Mouse (Mus musculus) forebrain, embryonic 14.5 days (tissue): ENCODE data around the gene Ppm1l. TPM values are rescaled to one million over a fixed set of nuclear protein-coding genes. Genes with fewer than 3 reads are reported as not detected.

Experiments
- ATAC-seq: fragments of 200-750 bp; cut with Nextera tagmentation; 2 replicates; pipeline ENCODE4 v1.8.0; 2017; ENCODE audit warnings: mild to moderate bottlenecking, moderate library complexity
- DNase-seq: peaks from one replicate; pipeline ENCODE4 v3.0.0-alpha.2; 2015; ENCODE audit warnings: low spot score
- H3K27ac ChIP-seq: fragments of 300-500 bp; sonication (generic); 2 replicates; pipeline ENCODE4 v1.5.1; 2014; ENCODE audit warnings: low read depth, mild to moderate bottlenecking, control low read depth, low read length, moderate library complexity
- H3K27me3 ChIP-seq: fragments of 300-500 bp; sonication (generic); replicated peaks from 2 replicates; pipeline ENCODE4 v1.6.1; 2014; ENCODE audit warnings: low read length, control low read depth, mixed read lengths; ENCODE audit not compliant: control insufficient read depth, insufficient read depth
- H3K36me3 ChIP-seq: fragments of 300-500 bp; sonication (generic); 2 replicates; pipeline ENCODE4 v1.6.1; 2014; ENCODE audit warnings: low read length, control low read depth; ENCODE audit not compliant: control insufficient read depth, insufficient read depth
- H3K4me1 ChIP-seq: fragments of 300-500 bp; sonication (generic); 2 replicates; pipeline ENCODE4 v1.6.1; 2014; ENCODE audit warnings: antibody characterized with exemption, low read length, control low read depth; ENCODE audit not compliant: control insufficient read depth, insufficient read depth
- H3K4me2 ChIP-seq: fragments of 300-500 bp; sonication (generic); 2 replicates; pipeline ENCODE4 v1.6.1; 2014; ENCODE audit warnings: mild to moderate bottlenecking, control low read depth, low read length
- H3K4me3 ChIP-seq: fragments of 300-500 bp; sonication (generic); 2 replicates; pipeline ENCODE4 v1.5.1; 2014; ENCODE audit warnings: low read depth, low read length, control low read depth
- H3K9ac ChIP-seq: fragments of 300-500 bp; sonication (generic); 2 replicates; pipeline ENCODE4 v1.6.1; 2014; ENCODE audit warnings: mild to moderate bottlenecking, low read length, control low read depth, moderate library complexity
- H3K9me3 ChIP-seq: fragments of 300-500 bp; sonication (generic); replicated peaks from 2 replicates; pipeline ENCODE4 v1.6.1; 2016; ENCODE audit warnings: low read length, control low read depth, mixed read lengths; ENCODE audit not compliant: control insufficient read depth
- WGBS: fragments of 180-500 bp; shearing (Covaris S2); extraction: QIAGEN DNeasy Blood & Tissue Kit; methylation state at CpG from one replicate; pipeline ENCODE4 v1.1.7; 2014; 5-methylcytosine and 5-hydroxymethylcytosine counted together
- polyA plus RNA-seq: library from polyadenylated mRNA; unstranded; fragments of >200 nt; fragmentation: Nextera tagmentation; extraction: Ambion mirVana; gene quantifications from 2 replicates; pipeline ENCODE4 v1.2.1, GENCODE M21; 2014

Ppm1l gene
- polyA plus RNA-seq, 1 experiment from 2014 or later, result 16.5 TPM

DNA sequence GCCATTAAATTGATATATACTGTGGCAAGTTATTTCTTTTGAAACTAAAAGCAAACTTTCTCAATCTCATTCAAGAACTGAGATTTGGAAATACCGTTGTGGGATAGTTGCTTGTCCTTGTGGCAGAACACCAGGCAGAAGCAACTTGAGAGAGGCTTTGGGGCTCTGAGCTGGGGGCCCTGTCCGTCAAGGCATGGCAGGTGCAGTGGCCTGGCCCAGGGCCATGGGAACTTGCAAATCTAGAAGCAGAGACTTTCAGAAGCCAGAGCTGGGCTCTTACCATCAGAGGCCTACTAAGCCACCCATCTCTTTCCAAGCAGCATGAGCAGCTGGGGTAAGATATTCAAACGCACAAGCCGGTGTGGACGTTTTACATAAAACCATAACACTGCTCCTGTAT, 139.4 kb downstream of the Ppm1l start:
- Histone ChIP-seq H3K36me3 (no peaks in the 10 kb centered on the region), H3K9ac (no peak overlapping the region), H3K9me3 (no peaks in the 10 kb centered on the region), H3K27me3 (no peaks in the 10 kb centered on the region), H3K27ac (no peak overlapping the region), H3K4me1 (no peaks in the 10 kb centered on the region), H3K4me3 (no peak overlapping the region), H3K4me2 (no peak overlapping the region)
- DNase-seq (no peak), ATAC-seq (no peak)
- 83% methylated on average over 5 of the region's 5 CpGs for WGBS

DNA sequence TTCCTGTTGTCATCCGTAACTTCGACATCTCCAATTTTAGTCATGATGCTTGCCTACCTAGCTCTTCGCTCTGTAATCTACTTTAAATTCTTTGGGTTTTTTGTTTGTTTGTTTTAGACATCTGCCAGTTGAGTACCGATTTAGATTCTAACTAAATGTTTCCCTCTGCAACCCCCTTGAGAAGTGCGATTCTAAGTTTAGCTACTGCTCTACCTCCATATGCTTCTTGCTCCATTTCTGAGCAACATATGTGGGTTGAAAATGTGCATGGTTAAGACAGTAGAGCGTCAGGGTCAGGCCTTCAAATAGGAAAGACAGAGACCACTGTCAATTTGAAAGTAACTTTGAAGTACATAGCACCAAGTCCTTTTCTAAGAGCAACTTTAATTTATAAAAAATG, 142.1 kb downstream of the Ppm1l start:
- H3K9me3 ChIP-seq, result no peaks in the 10 kb centered on the region
- no peak overlapping the region for H3K4me3 ChIP-seq
- H3K4me1 ChIP-seq, result no peaks in the 10 kb centered on the region
- no peak overlapping the region for H3K27ac ChIP-seq
- no peak for DNase-seq
- H3K27me3 ChIP-seq, result no peaks in the 10 kb centered on the region
- H3K9ac ChIP-seq, result no peak overlapping the region
- 90% methylated on average over 6 of the region's 6 CpGs for WGBS
- ATAC-seq, result no peak
- H3K4me2 ChIP-seq, result no peak overlapping the region
- no peaks in the 10 kb centered on the region for H3K36me3 ChIP-seq

DNA sequence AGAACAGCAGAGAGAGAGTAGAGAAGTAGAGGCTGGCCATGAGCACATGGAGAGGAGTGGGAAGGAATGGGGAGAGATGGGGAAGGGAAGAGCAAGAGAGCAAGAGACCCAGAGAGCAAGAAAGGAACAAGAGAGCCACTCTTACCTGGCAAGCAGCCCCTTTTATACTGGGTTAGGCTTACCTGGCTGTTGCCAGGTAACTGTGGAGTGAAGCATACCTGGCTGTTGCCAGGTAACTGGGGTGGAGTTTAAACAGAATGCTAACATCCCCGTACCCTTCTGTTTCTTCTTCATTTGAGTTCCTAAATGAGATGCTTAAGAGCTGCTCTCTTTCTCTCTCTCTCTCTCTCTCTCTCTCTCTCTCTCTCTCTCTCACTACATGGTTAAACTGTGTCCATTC, 145.3 kb downstream of the Ppm1l start:
- Histone ChIP-seq H3K4me3 (no peak overlapping the region), H3K27ac (no peak overlapping the region), H3K36me3 (no peaks in the 10 kb centered on the region), H3K4me1 (no peaks in the 10 kb centered on the region), H3K27me3 (no peaks in the 10 kb centered on the region), H3K9ac (no peak overlapping the region), H3K4me2 (no peak overlapping the region), H3K9me3 (no peaks in the 10 kb centered on the region)
- 65% methylated on average over 1 of the region's 1 CpGs for WGBS
- no peak for DNase-seq
- ATAC-seq, result no peak

DNA sequence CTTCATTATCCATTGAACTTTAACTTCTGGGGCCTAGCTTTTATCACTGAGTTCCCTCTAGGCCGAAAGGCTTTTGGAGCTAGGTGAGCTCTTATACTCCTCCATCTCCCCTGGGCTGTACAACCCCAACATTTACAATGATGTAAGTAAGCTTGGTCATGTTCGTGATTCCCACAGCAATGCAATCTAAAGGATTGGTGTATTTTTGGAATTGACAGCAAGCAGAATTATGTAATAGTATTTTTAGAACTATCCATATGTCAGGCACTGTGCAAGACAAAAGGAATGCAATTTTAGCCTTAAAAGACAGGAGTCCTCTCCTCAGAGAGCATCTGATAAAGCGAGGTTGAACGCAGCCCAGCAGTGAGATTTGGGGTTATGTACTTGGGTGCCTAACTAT, 149.1 kb downstream of the Ppm1l start:
- Histone ChIP-seq H3K27me3 (no peaks in the 10 kb centered on the region), H3K36me3 (no peaks in the 10 kb centered on the region), H3K4me2 (no peak overlapping the region), H3K9me3 (no peaks in the 10 kb centered on the region), H3K9ac (no peak overlapping the region), H3K4me1 (peaks cover 29% of the 10 kb centered on the region), H3K4me3 (no peak overlapping the region), H3K27ac (no peak overlapping the region)
- WGBS, result 94% methylated on average over 4 of the region's 4 CpGs
- ATAC-seq, result no peak
- DNase-seq, result no peak

DNA sequence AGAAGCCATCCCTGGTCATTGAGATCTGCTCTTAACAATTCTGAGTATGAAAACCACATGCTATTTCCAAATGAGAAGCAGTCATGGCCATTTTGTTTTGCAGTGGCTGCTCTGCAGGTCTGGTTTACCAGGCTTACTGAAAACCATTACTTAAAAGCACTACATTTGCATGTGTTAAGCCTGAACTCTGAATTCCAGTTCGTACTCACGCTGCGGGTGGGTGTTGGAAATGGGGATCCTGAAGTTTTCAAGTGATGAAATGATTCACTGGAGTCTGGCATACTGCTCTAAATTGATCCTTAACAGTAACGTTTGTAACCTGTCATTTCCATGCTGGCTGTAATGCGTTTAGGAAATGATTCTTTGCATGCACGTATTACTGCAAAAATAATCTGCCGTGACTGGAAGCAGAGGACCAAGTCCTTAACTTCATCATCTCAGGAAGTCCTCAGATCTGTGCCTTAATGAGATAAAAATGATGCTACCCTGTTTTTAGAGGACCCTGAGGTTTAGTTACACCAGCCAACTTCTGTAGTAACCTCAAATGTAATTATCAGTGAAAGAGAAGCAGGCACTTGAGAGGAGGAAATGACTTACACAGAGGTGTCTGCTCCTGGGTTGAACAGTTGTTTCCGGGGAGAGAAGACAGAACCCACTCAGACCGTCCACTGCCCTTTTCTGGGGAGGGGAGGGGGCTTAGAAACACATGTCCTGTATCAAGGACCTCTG, 151.8 kb downstream of the Ppm1l start:
- peaks cover 29% of the 10 kb centered on the region for H3K4me1 ChIP-seq
- H3K36me3 ChIP-seq, result no peaks in the 10 kb centered on the region
- no peak for ATAC-seq
- 46% methylated on average over 9 of the region's 9 CpGs for WGBS
- H3K4me2 ChIP-seq, result no peak overlapping the region
- no peak overlapping the region for H3K4me3 ChIP-seq
- no peaks in the 10 kb centered on the region for H3K9me3 ChIP-seq
- no peaks in the 10 kb centered on the region for H3K27me3 ChIP-seq
- no peak overlapping the region for H3K27ac ChIP-seq
- no peak for DNase-seq
- no peak overlapping the region for H3K9ac ChIP-seq

DNA sequence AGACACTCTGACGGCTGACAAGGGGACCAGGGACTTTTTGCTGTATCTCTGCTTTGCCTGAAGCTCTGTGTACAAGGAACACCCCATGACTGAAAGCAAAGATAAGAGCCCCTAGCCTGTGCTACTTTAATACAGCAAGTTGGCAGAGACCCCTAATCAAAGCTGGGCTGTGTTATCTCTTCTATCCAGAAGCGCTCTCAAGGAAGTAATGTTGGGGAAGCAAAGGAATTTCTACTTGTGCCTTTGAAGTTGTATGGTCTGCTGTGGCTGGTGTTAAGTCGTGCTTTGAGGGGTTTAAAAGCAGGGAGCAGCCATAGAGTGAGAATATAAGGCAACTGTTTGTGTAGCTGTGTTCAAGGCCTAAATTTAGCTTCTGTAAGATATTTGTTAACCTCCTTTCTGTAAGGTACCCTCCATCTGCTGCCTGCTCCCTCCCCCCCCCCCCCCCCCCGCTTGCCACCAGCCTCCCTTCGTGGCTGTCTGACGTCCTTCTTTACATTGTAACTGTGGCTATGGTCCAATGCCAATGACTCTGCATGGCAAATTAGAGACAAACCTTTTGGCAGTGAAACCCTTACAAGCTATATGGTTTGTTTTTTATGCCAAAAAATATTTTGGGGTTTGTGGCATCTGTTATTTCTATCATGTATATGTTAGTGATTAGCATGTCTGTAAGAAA, 152.9 kb downstream of the Ppm1l start:
- Histone ChIP-seq H3K36me3 (no peaks in the 10 kb centered on the region), H3K27ac (peak overlapping the region; percentile 71), H3K9me3 (no peaks in the 10 kb centered on the region), H3K9ac (no peak overlapping the region), H3K4me2 (peak overlapping the region; percentile 20; the same call in 1 of the 2 replicates), H3K4me1 (peaks cover 29% of the 10 kb centered on the region), H3K27me3 (no peaks in the 10 kb centered on the region), H3K4me3 (no peak overlapping the region)
- WGBS, result 4% methylated on average over 5 of the region's 6 CpGs
- peak; percentile 84 for ATAC-seq
- DNase-seq, result peak; percentile 86

DNA sequence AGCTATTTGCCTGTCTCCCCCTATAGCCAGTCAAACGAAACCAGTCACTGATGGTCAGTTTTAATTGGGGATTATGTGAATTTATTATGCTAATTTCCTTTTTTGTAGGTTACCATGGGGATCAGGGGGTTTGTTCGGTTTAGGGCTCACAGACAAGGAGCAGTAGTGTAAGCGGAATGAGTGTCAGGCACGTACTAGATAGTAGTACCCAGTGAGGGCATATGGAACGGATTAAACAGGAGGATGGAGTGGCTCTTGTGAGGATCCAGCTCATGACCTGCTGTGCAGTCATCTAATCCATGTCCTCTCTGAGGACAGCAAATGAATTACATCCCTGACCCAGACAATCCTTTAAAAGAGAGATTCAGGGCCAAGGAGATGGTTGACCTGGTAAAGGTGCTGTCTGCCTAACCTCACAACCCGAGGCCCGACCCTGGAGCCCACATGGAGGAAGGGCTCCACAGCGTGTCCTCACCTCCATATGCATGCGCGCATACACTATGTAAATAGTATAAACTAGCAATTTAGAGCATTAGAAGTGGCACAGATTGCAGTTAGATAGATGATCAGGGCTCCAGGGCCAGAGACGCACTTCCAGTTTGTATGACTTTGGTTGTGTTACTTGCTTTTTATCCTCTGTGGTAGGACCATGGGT, 153.6 kb downstream of the Ppm1l start:
- H3K4me3 ChIP-seq, result no peak overlapping the region
- ATAC-seq (peak; percentile 89), DNase-seq (peak; percentile 80)
- H3K4me2 ChIP-seq, result no peak overlapping the region; the same call in 1 of the 2 replicates
- H3K36me3 ChIP-seq, result no peaks in the 10 kb centered on the region
- WGBS, result 40% methylated on average over 11 of the region's 11 CpGs
- H3K27ac ChIP-seq, result peak overlapping the region; percentile 27; the same call in 1 of the 2 replicates
- no peak overlapping the region; the same call in 1 of the 2 replicates for H3K9ac ChIP-seq
- H3K4me1 ChIP-seq, result peaks cover 29% of the 10 kb centered on the region
- H3K27me3 ChIP-seq, result no peaks in the 10 kb centered on the region
- no peaks in the 10 kb centered on the region for H3K9me3 ChIP-seq

DNA sequence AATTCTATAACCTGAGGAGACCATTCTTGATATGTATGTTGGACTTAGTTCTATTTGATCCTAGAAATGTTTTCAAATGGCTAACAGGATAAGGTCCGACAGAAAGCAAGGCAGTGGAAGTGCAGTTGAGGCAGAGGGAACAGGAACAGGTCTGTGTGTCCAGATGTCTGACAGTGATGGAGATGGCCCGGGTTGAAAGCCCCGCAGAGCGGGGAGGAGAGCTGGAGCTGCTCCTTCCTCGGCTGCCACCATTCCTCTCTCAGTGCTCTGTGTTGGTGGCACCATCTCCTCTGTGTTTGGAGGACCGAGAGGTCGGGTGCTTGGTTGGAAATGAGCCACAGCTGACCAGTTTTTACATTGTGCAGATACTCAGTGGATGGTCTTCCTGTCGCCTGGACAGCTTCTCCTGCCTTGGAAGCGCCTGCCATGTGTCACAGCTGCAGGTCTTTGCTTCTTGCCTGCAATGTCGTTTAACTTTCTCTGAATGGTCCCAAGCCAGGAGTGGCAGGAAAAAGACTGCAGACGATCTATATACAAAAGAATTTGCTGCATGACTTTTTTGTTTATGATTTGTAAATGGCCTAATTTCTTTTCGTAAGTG, 159.3 kb downstream of the Ppm1l start:
- WGBS, result 62% methylated on average over 12 of the region's 12 CpGs
- ATAC-seq (no peak), DNase-seq (no peak)
- Histone ChIP-seq H3K27me3 (no peaks in the 10 kb centered on the region), H3K27ac (no peak overlapping the region), H3K9ac (no peak overlapping the region), H3K4me1 (peaks cover 12% of the 10 kb centered on the region), H3K36me3 (no peaks in the 10 kb centered on the region), H3K4me2 (no peak overlapping the region), H3K9me3 (no peaks in the 10 kb centered on the region), H3K4me3 (no peak overlapping the region)
